ENCODE assay signal across 19 mouse cellular contexts in genomic region chr9:89771153-89771552, GRCm38 (mm10). TPM values are rescaled to one million over a fixed set of nuclear protein-coding genes. Genes with fewer than 3 reads are reported as not detected.
A peak's percentile ranks its signal among the peaks of the same experiment; 100 is the strongest.
DNase-seq lines count a peak whose midpoint lies in the region; ATAC-seq and TF ChIP-seq lines count a peak whose summit lies in the region.
"Had no signal": no experiment of that assay in that cellular context is flagged by ENCODE, and none has a peak within 500 bp of the region (broad histone marks: within the 10 kb centered on the region; RNA-seq: fewer than 3 reads in every experiment).

No protein-coding gene starts in this region.

- H3K36me3 ChIP-seq in forebrain, postnatal 0 days (ENCODE audit: insufficient read depth), result no peaks in the 10 kb centered on the region
- no peaks in the 10 kb centered on the region for H3K36me3 ChIP-seq in forebrain, embryonic 13.5 days (ENCODE audit: poor library complexity, severe bottlenecking)
- no peaks in the 10 kb centered on the region for H3K36me3 ChIP-seq in hindbrain, postnatal 0 days (ENCODE audit: insufficient read depth, low read length)
- no peaks in the 10 kb centered on the region for H3K36me3 ChIP-seq in hindbrain, embryonic 12.5 days
- H3K36me3 ChIP-seq: forebrain, embryonic 12.5 days; heart, embryonic 15.5 days; kidney, embryonic 15.5 days; limb, embryonic 12.5 days; midbrain, embryonic 15.5 days; neural tube, embryonic 12.5 days; stomach, embryonic 15.5 days had no signal

- no peaks in the 10 kb centered on the region for H3K4me1 ChIP-seq in forebrain, postnatal 0 days (ENCODE audit: insufficient read depth)
- H3K4me1 ChIP-seq in forebrain, embryonic 13.5 days, result no peaks in the 10 kb centered on the region
- no peaks in the 10 kb centered on the region for H3K4me1 ChIP-seq in hindbrain, postnatal 0 days (ENCODE audit: insufficient read depth, low read length)
- H3K4me1 ChIP-seq in hindbrain, embryonic 12.5 days, result no peaks in the 10 kb centered on the region
- H3K4me1 ChIP-seq: forebrain, embryonic 12.5 days; kidney, embryonic 15.5 days; limb, embryonic 12.5 days; midbrain, embryonic 15.5 days; neural tube, embryonic 12.5 days; stomach, embryonic 15.5 days had no signal

- peak; percentile 76 for ATAC-seq in forebrain, postnatal 0 days
- no peak for ATAC-seq in forebrain, embryonic 13.5 days
- ATAC-seq in hindbrain, postnatal 0 days, result peak; percentile 56
- ATAC-seq in hindbrain, embryonic 12.5 days (ENCODE audit: low FRiP score), result no peak
- ATAC-seq: midbrain, embryonic 15.5 days had no signal

- no peak overlapping the region for H3K27ac ChIP-seq in forebrain, postnatal 0 days (ENCODE audit: low read depth, low read length)
- no peak overlapping the region for H3K27ac ChIP-seq in forebrain, embryonic 13.5 days
- H3K27ac ChIP-seq in hindbrain, postnatal 0 days, result no peak overlapping the region
- no peak overlapping the region for H3K27ac ChIP-seq in hindbrain, embryonic 12.5 days
- H3K27ac ChIP-seq: forebrain, embryonic 12.5 days; heart, embryonic 15.5 days; kidney, embryonic 15.5 days; limb, embryonic 12.5 days; macrophage; midbrain, embryonic 15.5 days; neural tube, embryonic 12.5 days; stomach, embryonic 15.5 days had no signal

- no peak for DNase-seq in forebrain, postnatal 0 days
- peak; percentile 46 for DNase-seq in hindbrain, postnatal 0 days (ENCODE audit: low spot score)
- DNase-seq in brain, adult 2 months (ENCODE audit: low read depth, low spot score), result peak; percentile 80
- peak; percentile 52 to 53 for DNase-seq in heart, adult 9 months (ENCODE audit: low spot score in 2 of 2)
- DNase-seq in lung, postnatal 36 days, result no peak
- no peak for DNase-seq in thymus, postnatal 4 days
- DNase-seq: thymus, postnatal 14 days had no signal

- H3K27me3 ChIP-seq in forebrain, postnatal 0 days (ENCODE audit: insufficient read depth, low read length), result no peaks in the 10 kb centered on the region
- H3K27me3 ChIP-seq in forebrain, embryonic 13.5 days, result no peaks in the 10 kb centered on the region
- no peaks in the 10 kb centered on the region for H3K27me3 ChIP-seq in hindbrain, postnatal 0 days (ENCODE audit: insufficient read depth, low read length)
- H3K27me3 ChIP-seq in hindbrain, embryonic 12.5 days, result no peaks in the 10 kb centered on the region
- H3K27me3 ChIP-seq: forebrain, embryonic 12.5 days; heart, embryonic 15.5 days; kidney, embryonic 15.5 days; limb, embryonic 12.5 days; midbrain, embryonic 15.5 days; neural tube, embryonic 12.5 days; stomach, embryonic 15.5 days had no signal

- no peaks in the 10 kb centered on the region for H3K9me3 ChIP-seq in forebrain, postnatal 0 days (ENCODE audit: low read length)
- no peaks in the 10 kb centered on the region for H3K9me3 ChIP-seq in forebrain, embryonic 13.5 days (replicated peaks)
- no peaks in the 10 kb centered on the region for H3K9me3 ChIP-seq in hindbrain, postnatal 0 days (ENCODE audit: low read length)
- H3K9me3 ChIP-seq in hindbrain, embryonic 12.5 days (replicated peaks), result no peaks in the 10 kb centered on the region
- H3K9me3 ChIP-seq: forebrain, embryonic 12.5 days; heart, embryonic 15.5 days; kidney, embryonic 15.5 days; limb, embryonic 12.5 days; midbrain, embryonic 15.5 days; neural tube, embryonic 12.5 days; stomach, embryonic 15.5 days had no signal

- no peak overlapping the region for H3K4me2 ChIP-seq in forebrain, postnatal 0 days (ENCODE audit: low read depth)
- H3K4me2 ChIP-seq in forebrain, embryonic 13.5 days, result no peak overlapping the region
- H3K4me2 ChIP-seq in hindbrain, postnatal 0 days (ENCODE audit: low read depth, low read length), result no peak overlapping the region
- no peak overlapping the region for H3K4me2 ChIP-seq in hindbrain, embryonic 12.5 days (replicated peaks)
- H3K4me2 ChIP-seq: forebrain, embryonic 12.5 days; heart, embryonic 15.5 days; kidney, embryonic 15.5 days; limb, embryonic 12.5 days; midbrain, embryonic 15.5 days; neural tube, embryonic 12.5 days; stomach, embryonic 15.5 days had no signal

- H3K9ac ChIP-seq in forebrain, postnatal 0 days, result 0 out of 2 replicates have a peak overlapping the region, but pooled peaks have one; percentile 2
- H3K9ac ChIP-seq in forebrain, embryonic 13.5 days, result no peak overlapping the region
- no peak overlapping the region for H3K9ac ChIP-seq in hindbrain, postnatal 0 days (replicated peaks; ENCODE audit: low read length)
- no peak overlapping the region for H3K9ac ChIP-seq in hindbrain, embryonic 12.5 days
- H3K9ac ChIP-seq: forebrain, embryonic 12.5 days; heart, embryonic 15.5 days; kidney, embryonic 15.5 days; limb, embryonic 12.5 days; midbrain, embryonic 15.5 days; neural tube, embryonic 12.5 days; stomach, embryonic 15.5 days had no signal

- no peak overlapping the region for H3K4me3 ChIP-seq in forebrain, postnatal 0 days (ENCODE audit: low read depth, low read length)
- H3K4me3 ChIP-seq in forebrain, embryonic 13.5 days, result no peak overlapping the region
- no peak overlapping the region for H3K4me3 ChIP-seq in hindbrain, postnatal 0 days (ENCODE audit: low read length)
- H3K4me3 ChIP-seq in hindbrain, embryonic 12.5 days, result no peak overlapping the region
- H3K4me3 ChIP-seq: forebrain, embryonic 12.5 days; heart, embryonic 15.5 days; kidney, embryonic 15.5 days; limb, embryonic 12.5 days; midbrain, embryonic 15.5 days; neural tube, embryonic 12.5 days; stomach, embryonic 15.5 days had no signal

- TF ChIP-seq CTCF in forebrain, postnatal 0 days (IDR thresholded peaks at IDR 0.05; ENCODE audit: low read depth), result no peak
- no peak for TF ChIP-seq CTCF in hindbrain, postnatal 0 days (IDR thresholded peaks at IDR 0.05; ENCODE audit: low read depth)

- WGBS in forebrain, postnatal 0 days, result 14% methylated on average over 1 of the region's 1 CpGs
- WGBS in forebrain, embryonic 13.5 days, result 43% methylated on average over 1 of the region's 1 CpGs
- WGBS in hindbrain, postnatal 0 days, result 20% methylated on average over 1 of the region's 1 CpGs
- WGBS in hindbrain, embryonic 12.5 days, result 54% methylated on average over 1 of the region's 1 CpGs

RNA-seq across cellular contexts. Expression of gene Ankrd34c, which starts 32.9 kb away (rescaled TPM):
- 1.5 and 4.1 TPM in 2 replicates for total RNA-seq in forebrain, postnatal 0 days (2014; rRNA removed)
- 0.68 and 0.74 TPM in 2 replicates for polyA plus RNA-seq in forebrain, postnatal 0 days (2015; fragmentation: Nextera tagmentation; extraction: Ambion mirVana)
- polyA plus RNA-seq in forebrain, embryonic 13.5 days (2015; fragmentation: Nextera tagmentation; extraction: Ambion mirVana), result not detected in 2 replicates
- 1.8 and 2.8 TPM in 2 replicates for total RNA-seq in hindbrain, postnatal 0 days (2014; rRNA removed)
- polyA plus RNA-seq in hindbrain, postnatal 0 days (2015; fragmentation: Nextera tagmentation; extraction: Ambion mirVana), result 1.3 and 1.4 TPM in 2 replicates
- 0.12 TPM in 1 of 2 replicates, not detected in the other for polyA plus RNA-seq in hindbrain, embryonic 12.5 days (2016; fragmentation: Nextera tagmentation; extraction: Ambion mirVana)
- total RNA-seq: adrenal gland, postnatal 4 days had no signal
- polyA plus RNA-seq: forebrain, embryonic 12.5 days; heart, embryonic 15.5 days; kidney, embryonic 15.5 days; limb, embryonic 12.5 days; liver, embryonic 16.5 days; macrophage; neural tube, embryonic 12.5 days; stomach, embryonic 15.5 days had no signal

Comparison
In these comparisons a context has a peak if more than half of its experiments do, and no peak if none do; other contexts are left out.
1. ATAC-seq: peak in forebrain, postnatal 0 days (single experiment) and hindbrain, postnatal 0 days (single experiment); none in forebrain, embryonic 13.5 days (single experiment) and hindbrain, embryonic 12.5 days (single experiment).
2. DNase-seq: peak in hindbrain, postnatal 0 days (single experiment), brain, adult 2 months (single experiment) and heart, adult 9 months (2 of 2); none in forebrain, postnatal 0 days (single experiment), lung, postnatal 36 days (single experiment) and thymus, postnatal 4 days (single experiment).